Mouse (Mus musculus): ENCODE data around the gene Tmem217.

DNA sequence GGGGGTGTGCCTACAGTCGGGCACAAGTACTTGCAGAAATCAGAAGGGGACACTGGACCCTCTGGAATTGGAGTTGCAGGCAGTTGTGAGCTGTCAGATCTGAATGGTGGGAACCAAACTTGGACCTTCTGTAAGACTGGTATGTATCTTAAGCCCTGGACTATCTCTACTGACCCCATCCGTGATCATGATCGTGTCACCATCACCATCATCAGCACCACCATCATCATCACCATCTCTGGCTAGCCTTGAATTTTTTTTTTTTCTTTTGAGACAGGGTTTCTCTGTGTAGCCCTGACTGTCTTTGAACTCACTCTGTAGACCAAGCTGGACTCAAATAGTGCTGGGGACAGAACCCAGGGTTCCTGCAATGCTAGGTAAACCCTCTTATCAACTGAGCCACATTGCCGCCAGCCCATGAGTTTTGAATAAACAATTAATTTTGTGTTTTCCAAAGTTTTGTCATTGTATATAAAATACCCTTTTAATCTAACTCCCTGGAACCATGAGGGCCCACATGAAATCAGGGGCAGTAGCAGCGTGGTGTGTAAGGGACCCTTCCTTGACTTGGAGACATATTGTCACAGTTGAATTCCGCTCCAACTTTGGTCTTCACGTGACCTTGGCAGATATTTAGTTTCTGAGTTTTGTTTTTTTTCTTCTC, 50.0 kb downstream of the Tmem217 start:
- TF ChIP-seq CTCF (IDR thresholded peaks at IDR 0.05; ENCODE audit: control insufficient read depth, insufficient read depth, insufficient replicate concordance, low read depth, low read length) (no peak), POLR2A (IDR thresholded peaks at IDR 0.05; ENCODE audit: control insufficient read depth, low read depth, low read length) (no peak)

All from testis, adult 2 months (tissue).